Mouse (Mus musculus) small intestine, adult 2 months (tissue): ENCODE data around the gene Clec2e. TPM values are rescaled to one million over a fixed set of nuclear protein-coding genes. Genes with fewer than 3 reads are reported as not detected.
"Not testable (repeated sequence)": the region's sequence is repeated elsewhere in the genome, so short reads cannot be mapped to it uniquely, and the experiment has no call there.

ENCODE experiments used
- H3K27ac ChIP-seq: fragments of 200-500 bp; 2 replicates; pipeline ENCODE4 v1.5.1; 2012; ENCODE audit warnings: low read depth, low read length, control low read depth, inconsistent platforms; ENCODE audit not compliant: insufficient read depth
- H3K27me3 ChIP-seq: fragments of 200-500 bp; 2 replicates; pipeline ENCODE4 v1.6.1; 2012; ENCODE audit warnings: mild to moderate bottlenecking, moderate library complexity, low read length, inconsistent platforms; ENCODE audit not compliant: control insufficient read depth, insufficient read depth
- H3K36me3 ChIP-seq: fragments of 200-500 bp; 2 replicates; pipeline ENCODE4 v1.6.1; 2012; ENCODE audit warnings: mild to moderate bottlenecking, low read length, control low read depth, inconsistent platforms; ENCODE audit not compliant: control insufficient read depth, insufficient read depth
- H3K4me1 ChIP-seq: fragments of 200-500 bp; 2 replicates; pipeline ENCODE4 v1.6.1; 2012; ENCODE audit warnings: low read length, inconsistent platforms, mixed read lengths; ENCODE audit not compliant: control insufficient read depth, insufficient read depth, insufficient read length
- H3K4me3 ChIP-seq: fragments of 200-500 bp; 2 replicates; pipeline ENCODE4 v1.5.1; 2012; ENCODE audit warnings: low read depth, mild to moderate bottlenecking, control low read depth, inconsistent platforms, low read length, moderate library complexity
- CTCF ChIP-seq: fragments of 200-500 bp; IDR thresholded peaks from 2 replicates; pipeline ENCODE4 v1.5.1; 2012; ENCODE audit warnings: low read depth, mild to moderate bottlenecking, control low read depth, inconsistent platforms, low read length, moderate library complexity, mixed read lengths; ENCODE audit not compliant: insufficient replicate concordance, insufficient read length; ENCODE audit errors: extremely low read depth
- POLR2A ChIP-seq: fragments of 200-500 bp; IDR thresholded peaks from 2 replicates; pipeline ENCODE4 v1.6.1; 2012; ENCODE audit warnings: low read depth, mild to moderate bottlenecking, control low read depth, inconsistent platforms, low read length, moderate library complexity
- WGBS: fragments of 180-500 bp; shearing (Covaris S2); methylation state at CpG from one replicate; pipeline ENCODE4 v1.1.7; 2018; 5-methylcytosine and 5-hydroxymethylcytosine counted together
- polyA plus RNA-seq: library from polyadenylated mRNA; depleted of rRNA; stranded (reverse); fragments of >200 nt; gene quantifications from 2 replicates; pipeline ENCODE4 v1.2.3, GENCODE M21; 2012

Clec2e gene
- polyA plus RNA-seq, 1 experiment = 25.9 TPM

- TF ChIP-seq CTCF (no peak), POLR2A (no peak)
- WGBS = 89% methylated on average over 1 of the region's 1 CpGs
- peaks cover 11% of the 10 kb centered on the region; the same call in 1 of the 2 replicates for H3K4me1 ChIP-seq
- H3K4me3 ChIP-seq = no peak overlapping the region
- peak overlapping the region; percentile 4; the same call in 1 of the 2 replicates for H3K27ac ChIP-seq
- H3K36me3 ChIP-seq = no peaks in the 10 kb centered on the region
- H3K27me3 ChIP-seq = no peaks in the 10 kb centered on the region
Observed at GRCm38 (mm10) chr6:129113030-129113673, 12.4 kb upstream of the Clec2e start.

GRCm38 (mm10) chr6:129112526-129112925 lies 11.8 kb upstream of the Clec2e start:
- Histone ChIP-seq H3K4me3 (no peak overlapping the region), H3K27me3 (no peaks in the 10 kb centered on the region), H3K27ac (peak overlapping the region; percentile 36), H3K4me1 (peaks cover 11% of the 10 kb centered on the region; the same call in 1 of the 2 replicates), H3K36me3 (no peaks in the 10 kb centered on the region)
- TF ChIP-seq POLR2A (no peak), CTCF (no peak)
- WGBS = 59% methylated on average over 1 of the region's 1 CpGs

- H3K27ac ChIP-seq = no peak overlapping the region
- TF ChIP-seq CTCF = no peak
- TF ChIP-seq POLR2A = no peak
- H3K4me3 ChIP-seq = no peak overlapping the region
- H3K4me1 ChIP-seq = peaks cover 7% of the 10 kb centered on the region; the same call in 1 of the 2 replicates
- no peaks in the 10 kb centered on the region for H3K27me3 ChIP-seq
- no peaks in the 10 kb centered on the region for H3K36me3 ChIP-seq
Observed at GRCm38 (mm10) chr6:129107916-129108315, 7.2 kb upstream of the Clec2e start.

- peaks cover 4% of the 10 kb centered on the region; the same call in 1 of the 2 replicates for H3K4me1 ChIP-seq
- WGBS = 37% methylated on average over 4 of the region's 4 CpGs
Observed at GRCm38 (mm10) chr6:129102858-129103555, 2.3 kb upstream of the Clec2e start.

GRCm38 (mm10) chr6:129101604-129102003 lies 891 bp upstream of the Clec2e start:
- H3K4me3 ChIP-seq = peak overlapping the region; percentile 5; the same call in 1 of the 2 replicates
- no peak for TF ChIP-seq CTCF
- TF ChIP-seq POLR2A = no peak
- 33% methylated on average over 1 of the region's 1 CpGs for WGBS
- peaks cover 22% of the 10 kb centered on the region for H3K36me3 ChIP-seq
- peak overlapping the region; percentile 100 for H3K27ac ChIP-seq
- H3K27me3 ChIP-seq = no peaks in the 10 kb centered on the region
- H3K4me1 ChIP-seq = peaks cover 4% of the 10 kb centered on the region; the same call in 1 of the 2 replicates

More at GRCm38 (mm10) chr6:129102858-129103555, 2.3 kb upstream of the Clec2e start:
- Histone ChIP-seq H3K27ac (peak overlapping the region; percentile 93), H3K27me3 (no peaks in the 10 kb centered on the region), H3K4me3 (no peak overlapping the region), H3K36me3 (peaks cover 11% of the 10 kb centered on the region)
- TF ChIP-seq POLR2A (no peak), CTCF (no peak)

- Histone ChIP-seq H3K27ac (peak overlapping the region; percentile 62), H3K4me3 (no peak overlapping the region; the same call in 1 of the 2 replicates), H3K36me3 (peaks cover 47% of the 10 kb centered on the region), H3K4me1 (no peaks in the 10 kb centered on the region), H3K27me3 (no peaks in the 10 kb centered on the region)
- 11% methylated on average over 1 of the region's 1 CpGs for WGBS
- TF ChIP-seq POLR2A (no peak), CTCF (no peak)
Observed at GRCm38 (mm10) chr6:129097929-129098328, 2.8 kb downstream of the Clec2e start.

- H3K4me1 ChIP-seq = no peaks in the 10 kb centered on the region
- no peak overlapping the region for H3K4me3 ChIP-seq
- no peaks in the 10 kb centered on the region for H3K27me3 ChIP-seq
- TF ChIP-seq CTCF (no peak), POLR2A (no peak)
- peaks cover 54% of the 10 kb centered on the region for H3K36me3 ChIP-seq
- H3K27ac ChIP-seq = no peak overlapping the region
Observed at GRCm38 (mm10) chr6:129095166-129095565, 5.5 kb downstream of the Clec2e start.

GRCm38 (mm10) chr6:129088596-129088995 lies 12.1 kb downstream of the Clec2e start:
- H3K4me1 ChIP-seq, H3K4me3 ChIP-seq, H3K27ac ChIP-seq, H3K27me3 ChIP-seq: not testable (repeated sequence)
- WGBS = 96% methylated on average over 8 of the region's 8 CpGs
- H3K36me3 ChIP-seq = peaks cover 12% of the 10 kb centered on the region
